Mouse (Mus musculus): ENCODE measurements around the gene Nkiras2.
"Not testable (repeated sequence)": the region's sequence is repeated elsewhere in the genome, so short reads cannot be mapped to it uniquely, and the experiment has no call there.

Nkiras2 gene

DNA sequence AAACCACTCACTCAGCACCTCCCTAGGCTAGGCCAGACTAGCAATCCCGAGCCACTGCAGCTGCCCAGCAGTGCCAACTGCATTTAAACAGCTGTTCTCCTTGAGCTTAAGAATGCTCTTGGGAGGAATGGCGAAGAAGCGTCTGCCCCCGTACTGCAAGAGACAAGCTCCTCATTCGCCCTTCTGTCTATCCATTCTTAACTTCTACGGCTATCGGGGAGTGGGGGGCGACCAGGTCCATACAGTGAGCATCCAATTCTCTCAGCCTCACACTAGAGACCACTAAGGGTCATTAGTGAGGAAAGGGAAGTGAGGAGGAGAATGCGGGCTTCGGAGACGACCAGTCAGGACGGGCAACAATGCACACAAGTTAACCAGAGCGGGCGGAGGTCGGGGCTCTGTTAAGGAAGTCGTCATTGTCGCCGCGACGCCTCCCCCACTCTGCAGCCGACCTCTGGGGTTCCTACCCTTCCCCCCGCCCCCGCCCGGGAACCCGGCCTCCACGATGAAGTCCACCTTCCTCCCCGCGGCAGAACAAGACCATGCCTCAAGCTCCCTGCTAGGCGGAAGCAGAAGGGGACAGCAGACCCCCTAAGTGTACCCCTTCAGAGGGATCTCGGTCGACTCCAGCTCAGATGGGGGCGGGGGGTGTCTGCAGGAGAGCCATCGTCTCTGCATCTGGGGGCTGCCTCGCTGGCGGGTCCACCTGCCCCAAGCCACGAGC lies at the start of gene Nkiras2:
Nkiras2 (plus strand) TSS at position 484 of the 724 bp plus-strand sequence.
- DNase-seq (ENCODE audit: low spot score in 2 of 2): peak; percentile 81 to 85

DNA sequence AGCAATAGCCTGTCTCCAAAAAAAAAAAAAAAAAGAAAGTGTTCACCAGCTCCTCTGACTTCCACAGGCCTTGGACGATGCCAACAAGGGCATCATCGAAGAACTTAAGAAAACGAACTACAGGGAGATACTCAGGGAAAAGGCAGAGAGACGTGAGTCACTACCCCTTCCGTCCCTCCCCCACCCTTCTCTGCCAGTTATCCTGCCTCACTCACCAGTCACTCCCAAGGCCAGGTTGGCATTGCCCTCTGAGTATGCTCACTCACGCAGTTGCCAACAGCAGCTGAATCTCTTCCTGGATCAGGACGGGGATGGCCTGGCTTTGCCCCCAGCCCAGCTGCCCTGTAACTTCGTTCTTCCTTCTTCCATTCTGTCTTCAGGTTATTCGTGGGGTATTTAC lies 49.3 kb upstream of the Nkiras2 start:
- no peak for DNase-seq (ENCODE audit: low spot score in 2 of 2)

DNA sequence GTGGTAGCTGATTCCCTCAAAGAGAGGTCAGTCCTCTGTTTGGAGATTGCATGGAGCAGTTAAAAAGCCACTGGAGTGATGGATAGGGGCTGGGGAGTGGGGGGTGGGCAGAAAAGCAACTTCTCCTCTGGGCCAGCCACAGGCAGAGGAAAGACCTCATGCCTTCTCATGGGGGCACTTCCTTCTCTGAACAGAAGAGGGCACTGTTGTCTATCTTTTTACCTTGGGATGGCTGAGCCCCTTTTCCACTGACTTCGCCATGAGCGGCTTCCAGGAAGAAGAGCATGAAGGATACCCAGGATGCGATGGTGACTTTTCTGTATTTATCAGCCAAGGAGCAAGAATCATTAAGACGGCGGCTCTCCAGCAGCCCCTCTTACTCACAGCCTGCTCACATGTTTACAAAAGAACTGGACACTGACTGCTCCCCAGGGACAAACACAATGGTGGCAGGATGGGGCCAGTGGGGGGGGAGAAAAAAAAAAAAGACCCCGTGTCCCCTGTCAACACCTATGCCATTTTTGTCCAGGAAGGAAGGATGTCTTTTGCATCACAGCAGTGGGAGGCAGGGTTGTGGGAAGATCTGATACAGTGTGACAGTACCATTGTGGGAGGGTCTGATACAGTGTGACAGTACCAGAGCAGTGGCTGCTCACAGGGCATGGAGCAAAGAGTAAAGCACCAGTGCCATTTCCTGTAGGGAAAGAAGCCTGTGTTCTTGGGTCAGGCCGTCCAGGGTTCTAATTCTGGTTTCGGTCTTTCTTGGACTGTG lies 48.4 kb upstream of the Nkiras2 start:
- peak; percentile 81 to 85 for DNase-seq (ENCODE audit: low spot score in 2 of 2)

DNA sequence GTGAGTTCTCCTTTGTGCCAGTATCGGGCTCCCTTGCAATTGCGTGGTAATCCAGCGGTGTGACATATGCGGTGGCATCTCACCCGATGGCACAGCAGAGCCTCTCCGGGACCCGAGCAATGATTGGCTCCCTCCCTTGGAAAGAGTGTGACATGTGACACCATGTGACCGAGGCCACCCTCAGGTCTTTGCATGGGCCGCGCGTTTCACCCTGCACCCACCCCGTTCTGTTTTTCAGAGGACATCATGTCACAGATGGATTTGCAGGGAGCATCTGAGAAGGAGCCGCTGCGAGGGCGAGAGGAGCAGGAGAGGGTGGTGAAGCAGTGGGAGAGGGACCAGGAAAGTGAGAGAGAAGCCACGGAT lies 47.9 kb upstream of the Nkiras2 start:
- peak; percentile 57 to 59 for DNase-seq (ENCODE audit: low spot score in 2 of 2)

DNA sequence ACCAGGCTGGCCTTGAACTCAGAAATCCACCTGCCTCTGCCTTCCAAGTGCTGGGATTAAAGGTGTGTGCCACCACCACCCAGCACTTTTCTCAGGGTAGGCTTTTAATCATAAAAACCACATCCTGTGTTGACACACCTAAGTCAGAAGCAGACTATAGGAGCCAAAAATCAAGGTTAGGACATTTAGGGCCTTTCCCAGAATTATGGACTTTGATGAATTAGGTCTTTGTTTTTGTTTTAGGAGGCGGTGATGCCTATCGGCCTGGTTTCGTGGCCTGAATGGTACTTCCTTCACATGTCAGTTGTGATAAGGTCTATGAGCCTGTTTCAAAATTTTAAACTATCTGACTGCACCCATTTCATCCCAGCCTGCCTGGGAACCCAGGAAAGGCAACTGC lies 44.9 kb upstream of the Nkiras2 start:
- DNase-seq (ENCODE audit: low spot score in 2 of 2): no peak

DNA sequence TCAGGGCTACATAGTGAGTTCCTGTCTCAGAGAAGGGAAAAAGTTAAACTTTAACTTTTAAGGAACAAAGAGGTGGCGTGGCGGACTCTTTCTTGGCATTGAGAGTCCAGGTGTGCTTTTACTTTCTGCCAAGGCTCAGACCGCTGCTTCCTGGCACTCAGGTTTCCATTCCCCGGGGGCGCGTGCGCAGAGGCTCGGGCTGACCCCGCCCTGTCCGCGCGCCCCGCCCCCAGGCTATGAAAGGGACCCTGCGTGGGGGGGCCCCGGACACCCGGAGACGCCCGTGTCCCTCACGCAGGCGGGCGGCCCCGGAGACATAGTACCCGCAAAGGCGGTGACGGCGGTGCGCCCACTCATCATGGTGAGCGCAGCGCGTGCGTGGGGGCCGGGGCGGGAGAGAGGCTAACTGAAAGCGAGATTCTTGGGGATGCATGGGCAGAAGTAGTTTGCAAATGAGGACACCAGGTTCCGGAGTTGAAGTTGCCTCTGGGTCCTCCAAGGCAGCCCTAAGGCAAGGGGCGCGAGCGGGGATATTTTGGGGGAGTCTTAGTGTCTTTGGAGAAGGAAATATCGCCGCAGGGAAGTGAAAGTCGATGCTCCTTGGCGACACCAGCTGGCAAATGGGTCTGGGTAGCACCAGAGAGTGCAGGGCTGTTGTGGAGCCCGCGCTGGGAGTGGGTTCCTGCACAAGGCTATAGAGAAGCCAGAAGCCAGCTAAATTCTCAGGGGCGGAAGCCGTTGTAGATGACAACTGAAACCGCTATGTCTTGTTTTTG lies 44.1 kb upstream of the Nkiras2 start, which contains the start of gene Cnp:
Cnp (plus strand) TSS at position 197 of the 776 bp plus-strand sequence.
- peak; percentile 77 to 80 for DNase-seq (ENCODE audit: low spot score in 2 of 2)

DNA sequence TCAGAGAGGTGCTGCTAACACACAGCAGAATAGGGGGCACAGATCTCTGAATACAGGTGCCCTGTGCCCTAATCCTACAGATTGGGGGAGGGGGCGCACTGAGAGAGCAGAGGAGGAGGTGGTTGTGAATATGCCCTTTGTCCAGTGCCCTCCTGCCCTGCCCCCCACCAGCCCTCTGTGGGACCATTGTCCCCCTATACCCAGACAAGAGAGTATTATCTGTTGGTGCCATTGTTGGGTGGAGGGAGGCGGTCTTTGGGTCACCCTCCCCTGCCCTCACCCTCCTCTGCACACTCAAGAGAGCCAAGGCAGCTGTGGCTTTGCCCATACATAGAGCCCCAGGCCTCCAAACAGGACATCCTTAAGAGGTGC lies 43.6 kb upstream of the Nkiras2 start:
- DNase-seq (ENCODE audit: low spot score in 2 of 2): peak in 1 of 2 experiments; percentile 49

DNA sequence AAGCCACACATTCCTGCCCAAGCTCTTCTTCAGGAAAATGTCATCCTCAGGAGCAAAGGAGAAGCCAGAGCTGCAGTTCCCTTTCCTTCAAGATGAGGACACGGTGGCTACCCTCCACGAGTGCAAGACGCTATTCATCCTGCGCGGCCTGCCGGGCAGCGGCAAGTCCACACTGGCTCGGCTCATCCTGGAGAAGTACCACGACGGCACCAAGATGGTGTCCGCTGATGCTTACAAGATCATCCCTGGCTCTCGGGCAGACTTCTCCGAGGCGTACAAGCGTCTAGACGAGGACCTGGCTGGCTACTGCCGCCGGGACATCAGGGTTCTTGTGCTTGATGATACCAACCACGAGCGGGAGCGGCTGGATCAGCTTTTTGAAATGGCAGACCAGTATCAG lies 42.8 kb upstream of the Nkiras2 start:
- no peak for DNase-seq (ENCODE audit: low spot score in 2 of 2)

DNA sequence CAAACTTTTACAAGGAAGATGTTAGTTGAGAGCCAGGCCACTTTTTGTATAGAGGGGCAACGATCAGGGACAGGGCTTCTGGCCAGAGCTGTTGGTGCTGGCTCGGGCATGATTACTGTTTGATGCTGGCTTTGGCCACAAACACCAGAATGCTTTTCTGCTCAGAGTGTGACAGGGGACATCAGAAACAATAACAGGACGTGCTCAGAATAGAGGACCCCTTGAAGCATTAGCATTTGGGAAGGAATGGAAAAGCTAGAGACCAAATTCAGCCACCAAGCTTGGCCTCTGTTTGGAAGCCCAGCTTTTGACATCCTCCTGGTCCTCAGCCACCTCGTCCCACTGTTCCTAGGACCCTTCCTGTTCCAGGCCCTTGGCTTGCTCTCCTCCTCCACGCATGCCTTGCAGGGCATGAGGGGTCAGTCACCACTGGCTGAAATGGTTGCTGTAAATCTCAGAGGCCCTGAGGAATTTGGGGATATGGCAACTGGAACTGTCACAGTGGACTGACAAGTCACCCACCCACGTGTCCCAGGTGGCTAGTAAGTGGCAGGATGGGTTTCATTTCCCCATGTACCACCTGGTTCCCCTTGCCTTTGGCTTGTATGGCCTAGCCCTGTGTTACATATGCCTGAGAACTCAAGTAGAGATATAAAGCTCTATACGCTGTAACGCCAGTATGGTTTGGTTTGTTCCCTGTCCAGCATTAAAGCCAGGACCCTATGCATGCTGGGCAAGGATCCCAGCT lies 41.0 kb upstream of the Nkiras2 start:
- DNase-seq (ENCODE audit: low spot score in 2 of 2): peak in 1 of 2 experiments; percentile 47

DNA sequence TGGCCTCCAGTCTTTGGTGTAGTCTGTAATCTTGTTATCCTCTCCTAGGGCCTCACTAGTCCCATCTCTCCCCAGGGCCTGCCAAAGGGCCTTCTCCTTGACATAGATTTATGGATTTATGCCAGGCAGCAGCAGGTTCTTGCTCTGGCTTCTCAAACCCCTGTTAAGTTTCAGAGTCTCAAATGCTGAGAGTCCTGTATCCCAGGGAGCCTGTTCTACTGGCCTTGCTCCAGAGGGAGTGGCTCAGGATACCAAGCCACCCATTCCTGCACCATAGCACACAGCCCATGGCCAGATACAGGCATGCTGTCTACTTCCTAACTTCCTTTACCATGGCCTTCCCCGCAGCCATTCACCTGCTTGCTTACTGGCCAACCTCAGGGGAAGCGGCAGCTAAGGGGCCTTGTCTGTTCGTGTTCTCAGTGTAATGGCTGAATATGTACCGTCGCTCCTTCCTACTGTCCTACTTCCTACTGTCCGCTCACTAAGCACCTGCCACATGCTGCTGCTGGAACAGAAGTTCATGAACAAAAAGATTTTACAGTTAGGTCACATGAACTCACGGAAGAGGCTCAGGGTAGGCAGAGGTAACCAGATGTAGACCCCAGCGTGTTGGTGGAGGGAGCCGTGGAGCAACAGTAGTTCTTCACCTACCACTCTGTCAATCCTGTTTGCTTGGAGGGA lies 39.8 kb upstream of the Nkiras2 start:
- no peak for DNase-seq (ENCODE audit: low spot score in 2 of 2)

DNA sequence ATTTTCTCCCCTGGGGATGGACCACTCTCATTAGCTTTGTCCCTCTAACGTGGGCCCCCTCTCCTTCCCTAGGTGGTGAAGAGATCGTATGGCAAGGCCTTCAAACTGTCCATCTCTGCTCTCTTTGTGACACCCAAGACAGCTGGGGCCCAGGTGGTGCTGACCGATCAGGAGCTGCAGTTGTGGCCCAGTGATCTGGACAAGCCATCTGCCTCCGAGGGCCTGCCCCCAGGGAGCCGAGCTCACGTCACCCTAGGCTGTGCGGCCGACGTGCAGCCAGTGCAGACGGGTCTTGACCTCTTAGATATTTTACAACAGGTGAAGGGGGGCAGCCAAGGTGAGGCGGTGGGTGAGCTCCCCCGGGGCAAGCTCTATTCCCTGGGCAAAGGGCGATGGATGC lies 38.8 kb upstream of the Nkiras2 start:
- no peak for DNase-seq (ENCODE audit: low spot score in 2 of 2)

DNA sequence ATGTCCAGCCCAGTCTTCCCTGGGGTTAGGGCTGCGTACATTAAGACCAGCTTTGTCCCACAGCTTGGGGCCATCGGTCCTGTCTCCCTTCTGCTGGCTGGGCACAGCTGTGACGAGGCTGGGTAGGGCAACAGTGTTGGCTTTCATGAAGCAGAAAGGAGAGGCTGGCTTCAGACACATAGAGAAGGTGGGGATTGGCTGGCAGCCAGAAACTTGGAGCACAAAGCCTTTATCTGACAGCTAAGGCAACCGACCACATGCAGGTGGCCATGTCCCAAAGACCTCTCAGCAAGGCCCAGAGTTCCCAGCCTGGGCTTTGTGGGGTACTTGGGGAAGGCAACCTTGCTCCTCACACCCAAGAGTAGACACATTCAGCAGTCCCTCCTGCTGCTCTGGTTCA lies 37.3 kb upstream of the Nkiras2 start:
- DNase-seq (ENCODE audit: low spot score in 2 of 2): peak; percentile 75 to 76

DNA sequence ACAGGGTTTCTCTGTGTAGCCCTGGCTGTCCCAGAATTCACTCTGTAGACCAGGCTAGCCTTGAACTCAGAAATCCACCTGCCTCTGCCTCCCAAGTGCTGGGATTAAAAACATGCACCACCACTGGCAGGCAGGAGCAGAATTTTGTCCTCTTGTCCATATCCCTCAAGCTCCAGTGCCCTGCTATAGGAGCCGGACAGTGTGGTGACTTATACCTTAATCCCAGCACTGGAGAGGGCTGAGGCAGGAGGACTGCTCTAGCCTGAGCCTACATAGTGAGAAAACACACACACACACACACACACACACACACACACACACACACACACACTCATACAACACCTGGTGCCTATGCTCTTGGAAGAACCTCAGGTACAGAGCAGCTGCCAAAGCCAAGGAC lies 36.6 kb upstream of the Nkiras2 start:
- not testable (repeated sequence) for DNase-seq (ENCODE audit: low spot score in 2 of 2)

DNA sequence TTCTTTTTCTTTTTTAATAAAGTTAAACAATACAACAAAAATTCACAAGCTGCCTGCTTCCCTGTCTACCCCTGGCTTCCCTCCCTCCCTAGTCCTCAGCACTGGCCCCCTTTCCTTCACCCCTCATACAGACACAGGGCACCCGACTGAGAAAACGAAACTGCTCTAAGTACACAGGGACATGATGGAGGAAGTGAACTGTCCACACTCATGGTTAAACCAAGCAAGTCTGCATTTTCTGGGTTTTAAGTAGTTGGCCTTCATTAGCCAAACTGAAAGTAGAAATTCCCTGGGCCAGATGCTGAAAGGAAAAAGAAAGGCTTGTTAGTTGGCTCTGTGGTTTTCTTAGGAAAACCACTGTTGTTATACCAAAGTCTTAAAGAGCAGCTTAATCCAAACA lies 36.2 kb upstream of the Nkiras2 start:
- DNase-seq (ENCODE audit: low spot score in 2 of 2): no peak

DNA sequence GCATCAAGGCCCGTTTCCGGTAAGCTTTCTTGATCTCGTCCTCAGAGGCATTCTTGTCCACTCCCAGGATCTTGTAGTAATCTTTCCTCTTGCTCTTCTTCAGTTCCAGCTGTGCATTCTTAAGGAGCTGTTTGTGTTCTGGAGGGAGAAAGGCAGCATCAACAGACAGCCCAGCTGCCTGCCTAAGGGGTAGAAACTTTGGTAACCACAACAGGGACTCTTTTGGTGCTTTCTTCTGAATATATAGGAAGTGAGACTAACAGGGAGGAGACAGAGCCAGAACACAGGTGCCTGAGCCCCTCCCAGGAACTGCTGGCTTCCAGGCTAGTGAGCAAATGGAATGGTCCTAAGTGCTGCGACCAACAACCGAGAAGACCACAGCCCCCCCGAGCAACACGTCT lies 34.5 kb upstream of the Nkiras2 start:
- DNase-seq (ENCODE audit: low spot score in 2 of 2): no peak

DNA sequence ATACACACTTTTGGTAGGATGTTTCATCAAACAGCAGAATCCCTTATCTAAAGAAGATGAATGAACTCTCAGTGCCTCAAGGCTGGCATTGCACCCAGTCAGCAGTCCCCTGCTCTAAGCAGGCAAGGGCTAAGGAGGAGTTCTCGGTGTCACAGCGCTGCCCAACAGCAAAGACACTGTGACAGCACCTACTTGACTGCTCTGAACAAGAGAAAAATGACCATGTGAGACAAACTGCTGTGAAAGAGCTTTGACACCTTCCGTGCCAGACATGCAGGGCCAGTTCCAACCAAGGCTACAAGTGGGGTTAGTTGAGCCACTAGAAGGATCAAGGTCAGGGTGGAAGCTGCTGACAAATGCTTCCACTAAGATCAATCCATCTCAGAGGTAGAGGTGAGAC lies 33.9 kb upstream of the Nkiras2 start:
- no peak for DNase-seq (ENCODE audit: low spot score in 2 of 2)

DNA sequence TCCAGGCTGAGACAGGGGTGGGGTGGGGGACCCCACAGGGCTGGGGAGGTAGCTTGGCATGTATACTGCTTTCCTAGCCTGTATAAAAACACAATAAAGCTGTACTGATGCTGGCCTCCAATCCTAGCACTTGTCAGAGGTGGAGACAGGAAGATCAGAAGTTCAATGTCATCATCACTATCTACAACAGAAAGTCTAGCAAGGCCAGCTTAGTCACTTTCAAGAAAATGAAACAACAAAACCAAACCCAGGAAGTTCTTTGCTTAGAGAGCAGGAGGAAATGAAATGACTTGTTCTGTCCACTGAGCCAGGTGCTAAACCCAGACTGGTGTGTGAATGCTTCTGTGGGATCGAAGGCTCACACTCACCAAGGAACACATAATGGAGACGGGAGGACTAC lies 30.6 kb upstream of the Nkiras2 start:
- DNase-seq (ENCODE audit: low spot score in 2 of 2): no peak

DNA sequence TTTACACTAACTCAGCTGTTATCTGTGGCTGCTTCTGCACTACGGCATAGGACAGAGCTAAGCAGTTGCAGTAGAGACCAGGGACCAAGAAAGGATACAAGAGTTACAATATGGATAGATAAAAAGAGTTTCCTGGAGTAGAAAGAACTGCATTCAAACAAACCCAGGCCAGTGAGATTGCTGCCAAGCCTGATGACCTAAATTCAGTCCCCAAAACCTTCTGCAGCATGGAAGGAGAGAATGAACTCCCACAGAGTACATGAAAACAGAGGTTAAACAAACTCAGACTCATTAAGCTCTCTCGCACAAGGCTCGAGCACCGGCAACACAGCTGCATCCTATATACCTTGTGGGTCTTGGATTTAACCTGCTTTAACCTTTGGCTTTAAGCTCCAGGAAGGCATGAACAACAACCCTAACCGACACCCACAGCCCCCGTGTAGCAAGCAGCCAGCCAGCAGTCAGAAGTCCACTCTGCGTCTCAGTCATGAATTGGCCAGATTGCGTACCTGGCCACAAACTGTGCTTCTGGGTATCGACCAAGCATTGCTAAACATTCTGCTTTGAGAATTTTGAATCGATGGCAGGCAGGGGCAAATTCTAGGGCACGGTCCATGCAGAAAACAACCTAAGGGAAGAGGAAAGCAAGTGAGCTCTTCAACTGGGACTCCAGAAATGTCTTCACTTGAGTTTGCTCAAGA lies 26.5 kb upstream of the Nkiras2 start:
- no peak for DNase-seq (ENCODE audit: low spot score in 2 of 2)

DNA sequence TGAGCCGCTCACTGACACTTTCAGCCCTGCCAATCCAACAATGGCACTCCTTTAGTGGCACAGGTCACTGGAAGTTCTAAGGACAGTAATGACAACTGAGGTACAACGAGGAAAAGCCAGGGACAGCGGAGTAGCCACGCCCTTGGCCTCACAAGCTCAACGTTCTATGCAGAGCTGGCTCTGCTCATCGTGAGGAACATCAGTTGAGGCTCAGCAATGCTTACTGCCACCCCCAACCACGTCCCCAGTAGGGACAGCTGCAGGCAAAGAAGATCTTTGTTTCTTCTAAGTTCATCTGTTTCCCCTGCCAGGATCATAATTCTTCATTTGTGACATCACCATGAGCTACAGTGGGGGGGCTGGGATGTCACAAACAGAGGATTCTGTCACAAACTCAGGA lies 24.4 kb upstream of the Nkiras2 start:
- no peak for DNase-seq (ENCODE audit: low spot score in 2 of 2)

DNA sequence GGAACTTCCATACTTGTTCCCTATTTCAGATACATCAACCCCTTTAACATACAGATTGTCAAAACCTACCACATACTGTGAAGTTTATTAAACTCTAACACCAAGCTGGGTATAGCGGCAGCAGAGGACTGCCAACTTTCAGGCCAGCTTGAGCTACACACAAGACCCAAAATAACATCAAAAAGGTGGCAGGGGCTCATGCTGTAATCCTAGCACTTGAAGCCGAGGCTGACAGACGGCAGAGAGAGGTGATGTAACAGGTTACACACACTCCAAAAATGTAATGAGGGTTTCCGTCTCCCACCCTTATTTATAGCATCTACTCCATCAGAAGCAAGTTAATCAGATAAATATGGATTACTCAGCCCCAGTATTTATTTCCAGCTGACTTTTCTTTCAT lies 23.5 kb upstream of the Nkiras2 start:
- DNase-seq (ENCODE audit: low spot score in 2 of 2): no peak

DNA sequence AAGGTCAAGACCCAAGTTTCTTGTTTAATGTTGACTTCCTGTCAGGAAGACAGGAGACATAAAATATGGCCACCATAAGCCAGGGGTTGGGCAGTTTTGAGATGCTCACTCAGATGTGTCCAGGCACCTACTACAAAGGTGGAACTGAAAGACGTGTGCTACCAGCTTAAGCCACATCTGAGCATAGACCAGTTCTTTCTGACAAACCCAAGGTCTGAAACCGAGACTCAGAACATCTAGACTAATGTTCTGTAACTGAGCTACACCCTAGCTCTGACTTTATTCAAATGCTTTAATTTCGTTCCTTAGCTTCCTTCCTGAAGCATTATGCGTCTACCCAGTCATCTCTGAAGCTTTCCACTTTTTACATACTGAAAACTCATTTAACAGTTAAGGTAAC lies 21.0 kb upstream of the Nkiras2 start:
- no peak for DNase-seq (ENCODE audit: low spot score in 2 of 2)

All from right cerebral cortex, postnatal 10 days (tissue).